Mouse (Mus musculus) liver, adult (tissue): Measurements from ENCODE around the gene Sf3b3.

Experiments
- GATA4 ChIP-seq: IDR thresholded peaks from 2 replicates; pipeline ENCODE4 v1.6.1; 2014; ENCODE audit warnings: mild to moderate bottlenecking, low read length; ENCODE audit not compliant: insufficient replicate concordance

Gene Sf3b3

DNA sequence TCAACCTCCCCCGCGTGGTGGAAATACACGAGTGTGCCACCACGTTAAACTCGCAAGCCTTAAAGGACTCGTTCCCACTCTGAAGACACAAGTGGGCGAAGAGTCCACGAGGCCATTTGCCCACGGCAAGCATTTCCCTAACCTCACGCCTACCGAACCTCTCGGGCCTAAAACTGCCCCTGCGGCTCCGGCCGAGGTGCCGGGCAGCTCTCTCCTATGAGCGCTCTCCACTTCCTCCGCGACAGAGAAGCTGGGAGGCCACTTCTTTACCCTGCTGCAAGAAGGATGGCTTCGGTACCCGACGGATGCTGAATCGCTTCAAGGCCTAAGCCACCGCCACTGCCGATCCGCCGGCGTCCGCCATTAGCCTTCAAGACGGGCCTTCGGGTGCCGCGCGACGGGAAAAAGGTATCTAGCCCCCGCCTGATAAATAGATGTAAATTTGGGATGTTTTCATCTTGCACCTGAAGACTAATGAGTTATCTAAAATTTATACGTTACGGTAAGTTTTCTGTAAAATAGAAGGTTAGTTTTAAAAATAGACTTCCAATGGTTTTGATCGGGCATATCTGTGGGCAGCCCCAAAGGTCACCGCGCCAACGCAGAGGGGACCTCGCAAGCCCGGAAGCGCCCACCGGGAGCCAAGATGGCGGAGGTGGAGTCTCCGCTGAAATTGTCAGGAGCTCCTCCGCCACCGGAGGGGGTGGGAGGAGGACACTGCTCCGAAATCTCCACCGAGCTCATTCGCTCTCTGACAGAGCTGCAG, at the start of gene Sf3b3, which contains the start of gene Cog4:
TSS of gene Sf3b3 (minus strand) at position 383 of the 766 bp plus-strand sequence.
TSS of gene Cog4 (plus strand) at position 196 of the 766 bp plus-strand sequence.
- TF ChIP-seq GATA4, result no peak

DNA sequence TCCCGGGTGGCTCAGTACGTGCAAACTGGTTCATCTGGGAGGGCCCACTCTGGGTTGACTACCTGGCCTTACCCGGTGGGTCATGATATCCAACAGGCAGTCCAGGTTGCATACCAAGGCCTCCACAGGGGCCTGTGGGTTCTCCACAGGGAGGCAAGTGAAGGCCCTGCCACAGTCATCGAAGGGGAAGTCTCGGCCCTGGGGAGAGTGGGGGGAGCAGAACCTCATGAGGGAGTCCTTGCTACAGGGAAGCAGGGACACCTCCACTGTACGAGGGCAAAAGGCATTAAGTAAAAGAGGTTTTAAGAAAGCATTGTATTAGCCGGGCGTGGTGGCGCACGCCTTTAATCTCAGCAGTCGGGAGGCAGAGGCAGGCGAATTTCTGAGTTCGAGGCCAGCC, 49.2 kb upstream of the Sf3b3 start:
- no peak for TF ChIP-seq GATA4

DNA sequence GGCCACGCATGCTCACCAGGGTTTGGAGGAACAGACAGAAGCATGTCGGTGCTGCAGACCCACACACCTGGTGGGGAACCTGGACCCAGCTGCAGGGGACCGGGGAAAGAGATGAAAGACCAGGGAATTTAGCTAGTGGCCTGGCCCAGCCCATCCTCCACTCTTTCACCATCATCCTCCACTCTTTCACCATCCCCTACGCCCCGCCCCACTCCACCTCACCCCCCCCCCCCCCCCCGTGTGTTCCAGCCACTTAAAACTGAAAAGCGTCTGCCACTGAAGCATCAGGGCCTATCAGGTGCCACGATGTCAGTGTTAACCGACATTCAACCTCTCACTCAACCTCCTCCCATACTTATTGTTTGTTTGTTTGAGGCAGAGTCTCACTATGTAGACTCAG, 48.7 kb upstream of the Sf3b3 start:
- no peak for TF ChIP-seq GATA4

DNA sequence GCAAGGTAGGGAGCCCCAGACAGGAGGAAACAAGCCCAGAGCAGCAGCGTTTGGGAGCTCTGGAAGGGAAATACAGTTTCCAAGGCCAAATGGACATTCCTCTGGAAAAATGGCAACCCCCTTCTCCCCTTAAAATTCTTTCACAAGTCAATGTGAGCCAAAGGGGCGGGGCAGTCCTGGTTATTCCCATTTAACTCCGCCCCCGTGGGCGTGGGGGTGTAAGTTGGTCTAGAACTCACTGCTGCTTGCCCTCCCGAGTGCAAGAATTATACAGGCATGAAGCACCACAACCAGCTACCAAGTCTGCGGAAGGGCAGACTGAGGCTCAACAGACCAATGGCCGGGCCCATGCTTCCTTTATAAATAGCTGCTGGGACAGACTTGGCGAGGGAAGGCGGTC, 48.3 kb upstream of the Sf3b3 start:
- no peak for TF ChIP-seq GATA4

DNA sequence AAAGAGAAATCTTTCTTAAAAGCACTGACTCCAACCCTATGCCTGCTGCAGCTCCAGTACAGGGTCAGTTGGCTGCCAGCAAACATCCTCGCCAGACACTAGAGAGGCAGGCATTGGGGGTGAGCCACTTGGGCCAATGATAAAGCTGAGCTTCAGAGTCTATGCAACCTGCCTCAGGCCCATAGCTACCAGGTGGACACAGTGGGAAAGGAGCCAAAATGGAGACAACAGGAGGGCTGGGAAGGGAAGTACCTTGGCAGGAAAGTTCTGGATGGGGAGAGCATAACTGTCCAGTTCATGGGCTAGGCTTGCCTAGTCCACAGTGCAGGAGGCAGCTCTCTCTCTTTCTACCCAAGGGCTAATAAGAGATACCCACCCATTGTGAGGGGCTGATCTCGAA, 46.3 kb upstream of the Sf3b3 start:
- TF ChIP-seq GATA4, result no peak

GRCm38 (mm10) chr8:110892040-110892439, 45.5 kb upstream of the Sf3b3 start:
- TF ChIP-seq GATA4, result no peak

- no peak for TF ChIP-seq GATA4
Measured at GRCm38 (mm10) chr8:110889904-110890470, 43.4 kb upstream of the Sf3b3 start.

- no peak for TF ChIP-seq GATA4
Measured at GRCm38 (mm10) chr8:110888860-110889259, 42.3 kb upstream of the Sf3b3 start.

- no peak for TF ChIP-seq GATA4
Measured at GRCm38 (mm10) chr8:110888441-110888840, 41.9 kb upstream of the Sf3b3 start.

- TF ChIP-seq GATA4, result no peak
Measured at GRCm38 (mm10) chr8:110887551-110887950, 41.0 kb upstream of the Sf3b3 start.

GRCm38 (mm10) chr8:110886634-110887033, 40.0 kb upstream of the Sf3b3 start:
- TF ChIP-seq GATA4, result no peak

GRCm38 (mm10) chr8:110883824-110884223, 37.2 kb upstream of the Sf3b3 start:
- no peak for TF ChIP-seq GATA4

- TF ChIP-seq GATA4, result no peak
Measured at GRCm38 (mm10) chr8:110881741-110882310, 35.2 kb upstream of the Sf3b3 start.

DNA sequence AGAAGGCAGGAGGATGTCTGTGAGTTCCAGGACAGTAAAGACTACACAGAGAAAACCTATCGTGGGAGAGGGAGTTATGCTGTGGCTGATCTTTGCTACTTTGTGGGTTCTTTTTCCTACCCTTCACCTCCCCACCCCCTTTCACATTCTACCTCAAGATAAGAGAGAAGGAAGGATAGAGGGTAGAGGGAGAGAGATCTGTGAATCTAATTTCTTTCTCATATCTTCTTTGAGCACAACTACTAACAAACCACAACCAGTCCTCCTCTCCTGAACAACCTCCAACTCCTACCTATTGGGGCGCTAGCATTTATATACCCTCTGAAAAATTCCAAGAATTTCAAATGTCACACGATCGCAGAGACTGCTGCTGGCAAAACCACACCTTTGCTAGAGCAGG, 31.3 kb upstream of the Sf3b3 start:
- TF ChIP-seq GATA4, result no peak

- TF ChIP-seq GATA4, result no peak
Measured at GRCm38 (mm10) chr8:110870501-110870900, 23.9 kb upstream of the Sf3b3 start.

GRCm38 (mm10) chr8:110859651-110860501, 13.3 kb upstream of the Sf3b3 start:
- no peak for TF ChIP-seq GATA4
